Mouse (Mus musculus) CH12.LX (cell line): ENCODE results near the gene Gm12394. TPM values are rescaled to one million over a fixed set of nuclear protein-coding genes. Genes with fewer than 3 reads are reported as not detected.

Source experiments
- DNase-seq: peaks from one replicate; pipeline ENCODE4 v3.0.0-alpha.2; 2013; ENCODE audit errors: extremely low read depth
- H3K27ac ChIP-seq: 2 replicates; pipeline ENCODE4 v1.5.1; 2012; ENCODE audit warnings: low read depth, mild to moderate bottlenecking, control low read depth, moderate library complexity; ENCODE audit not compliant: insufficient read depth
- H3K27me3 ChIP-seq: replicated peaks from 2 replicates; pipeline ENCODE3; 2012; ENCODE audit warnings: inconsistent platforms
- H3K36me3 ChIP-seq, 2 experiments: replicated peaks in 1 of 2; 2 replicates each; pipeline versions ENCODE3 to v1.6.1; 2012; ENCODE audit warnings: inconsistent platforms in 1 of 2, low read length in 1 of 2, mild to moderate bottlenecking in 1 of 2, mixed read lengths in 1 of 2, moderate library complexity in 1 of 2; ENCODE audit not compliant: control insufficient read depth in 1 of 2, insufficient read depth in 1 of 2
- H3K4me1 ChIP-seq, 2 experiments: 2 replicates each; pipeline ENCODE4 v1.6.1; 2012; ENCODE audit warnings: inconsistent platforms in 1 of 2, moderate library complexity in 1 of 2; ENCODE audit not compliant: insufficient read depth in 2 of 2, control insufficient read depth in 1 of 2
- H3K4me2 ChIP-seq: 2 replicates; pipeline ENCODE4 v1.6.1; 2012; ENCODE audit warnings: low read depth, mild to moderate bottlenecking, control low read depth; ENCODE audit not compliant: poor library complexity, insufficient read depth, severe bottlenecking
- H3K4me3 ChIP-seq, 3 experiments: fragments of 150-350 bp in 1 of 3; sonication (generic) in 1 of 3; replicated peaks in 1 of 3; 2 replicates each; pipeline versions ENCODE3 to v1.5.1; 2011 to 2012; ENCODE audit warnings: low read depth in 2 of 3, low read length in 2 of 3, mild to moderate bottlenecking in 2 of 3, moderate library complexity in 2 of 3, control low read depth in 1 of 3, improper control_type of control experiment in 1 of 3, inconsistent platforms in 1 of 3, mixed read lengths in 1 of 3; ENCODE audit not compliant: poor library complexity in 1 of 3
- H3K79me2 ChIP-seq: replicated peaks from 2 replicates; pipeline ENCODE4 v1.6.1; 2012; ENCODE audit warnings: mild to moderate bottlenecking, moderate library complexity; ENCODE audit not compliant: control insufficient read depth, poor library complexity, insufficient read depth, severe bottlenecking; ENCODE audit errors: extremely low read depth
- H3K9ac ChIP-seq: 2 replicates; pipeline ENCODE4 v1.6.1; 2012; ENCODE audit warnings: low read depth, mild to moderate bottlenecking, control low read depth, moderate library complexity; ENCODE audit not compliant: insufficient read depth
- H3K9me3 ChIP-seq: replicated peaks from 2 replicates; pipeline ENCODE3; 2012; ENCODE audit warnings: low read length, inconsistent platforms, mixed read lengths
- BHLHE40 ChIP-seq: IDR thresholded peaks from 2 replicates; pipeline ENCODE4 v1.6.1; 2011; ENCODE audit warnings: mild to moderate bottlenecking, low read depth, low read length, improper control_type of control experiment
- CHD2 ChIP-seq: IDR thresholded peaks from 2 replicates; pipeline ENCODE4 v1.6.1; 2011; ENCODE audit warnings: low read length, improper control_type of control experiment
- CTCF ChIP-seq, 2 experiments: IDR thresholded peaks in 1 of 2; conservative IDR thresholded peaks in 1 of 2; 2 replicates each; pipeline ENCODE4 v1.5.1; 2011 to 2012; ENCODE audit warnings: low read depth in 2 of 2, low read length in 2 of 2, improper control_type of control experiment in 1 of 2, inconsistent platforms in 1 of 2, mild to moderate bottlenecking in 1 of 2, moderate library complexity in 1 of 2
- E2F4 ChIP-seq: IDR thresholded peaks from 2 replicates; pipeline ENCODE4 v1.6.1; 2011; ENCODE audit warnings: low read depth, low read length, improper control_type of control experiment; ENCODE audit not compliant: insufficient replicate concordance
- GABPA ChIP-seq: IDR thresholded peaks from 2 replicates; pipeline ENCODE4 v1.6.1; 2012; ENCODE audit warnings: low read depth, low read length, improper control_type of control experiment, inconsistent platforms; ENCODE audit not compliant: insufficient replicate concordance
- IRF4 ChIP-seq: IDR thresholded peaks from 2 replicates; pipeline ENCODE4 v1.6.1; 2014; ENCODE audit warnings: low read depth, mild to moderate bottlenecking, inconsistent platforms, low read length, improper control_type of control experiment
- JUN ChIP-seq: IDR thresholded peaks from 2 replicates; pipeline ENCODE4 v1.6.1; 2011; ENCODE audit warnings: low read depth, mild to moderate bottlenecking, low read length, improper control_type of control experiment, moderate library complexity; ENCODE audit not compliant: insufficient read depth
- JUND ChIP-seq: conservative IDR thresholded peaks from 2 replicates; pipeline ENCODE4 v1.6.1; 2011; ENCODE audit warnings: low read depth, low read length, improper control_type of control experiment
- KAT2A ChIP-seq: IDR thresholded peaks from 2 replicates; pipeline ENCODE4 v1.6.1; 2012; ENCODE audit warnings: low read length, improper control_type of control experiment, inconsistent platforms; ENCODE audit not compliant: insufficient replicate concordance
- MAFK ChIP-seq: IDR thresholded peaks from 2 replicates; pipeline ENCODE4 v1.6.1; 2011; ENCODE audit warnings: low read length, improper control_type of control experiment; ENCODE audit not compliant: insufficient replicate concordance
- MAX ChIP-seq: IDR thresholded peaks from 2 replicates; pipeline ENCODE4 v1.6.1; 2011; ENCODE audit warnings: low read length, improper control_type of control experiment
- MAZ ChIP-seq: IDR thresholded peaks from 2 replicates; pipeline ENCODE4 v1.6.1; 2012; ENCODE audit warnings: low read depth, mild to moderate bottlenecking, inconsistent platforms, low read length, improper control_type of control experiment, moderate library complexity
- MEF2A ChIP-seq: IDR thresholded peaks from 2 replicates; pipeline ENCODE4 v1.6.1; 2014; ENCODE audit warnings: low read depth, mild to moderate bottlenecking, inconsistent platforms, low read length, improper control_type of control experiment, borderline replicate concordance
- MXI1 ChIP-seq: IDR thresholded peaks from 2 replicates; pipeline ENCODE4 v1.6.1; 2011; ENCODE audit warnings: mild to moderate bottlenecking, low read depth, low read length, improper control_type of control experiment
- MYC ChIP-seq: IDR thresholded peaks from 2 replicates; pipeline ENCODE4 v1.6.1; 2011; ENCODE audit warnings: low read depth, mild to moderate bottlenecking, improper control_type of control experiment, low read length
- RAD21 ChIP-seq: IDR thresholded peaks from 2 replicates; pipeline ENCODE4 v1.6.1; 2011; ENCODE audit warnings: low read depth, mild to moderate bottlenecking, low read length, improper control_type of control experiment, moderate library complexity
- RCOR1 ChIP-seq: conservative IDR thresholded peaks from 2 replicates; pipeline ENCODE4 v1.6.1; 2012; ENCODE audit warnings: low read depth, mild to moderate bottlenecking, inconsistent platforms, low read length, improper control_type of control experiment
- UBTF ChIP-seq: IDR thresholded peaks from 2 replicates; pipeline ENCODE4 v1.6.1; 2012; ENCODE audit warnings: low read depth, mild to moderate bottlenecking, inconsistent platforms, low read length, improper control_type of control experiment, moderate library complexity
- USF1 ChIP-seq: IDR thresholded peaks from 2 replicates; pipeline ENCODE4 v1.6.1; 2014; ENCODE audit warnings: low read depth, mild to moderate bottlenecking, inconsistent platforms, low read length, improper control_type of control experiment
- USF2 ChIP-seq: conservative IDR thresholded peaks from 2 replicates; pipeline ENCODE4 v1.6.1; 2011; ENCODE audit warnings: low read depth, low read length, improper control_type of control experiment
- ZC3H11A ChIP-seq: IDR thresholded peaks from 2 replicates; pipeline ENCODE4 v1.6.1; 2012; ENCODE audit warnings: low read depth, mild to moderate bottlenecking, inconsistent platforms, low read length, improper control_type of control experiment
- ZMIZ1 ChIP-seq: IDR thresholded peaks from 2 replicates; pipeline ENCODE4 v1.6.1; 2012; ENCODE audit warnings: low read depth, mild to moderate bottlenecking, inconsistent platforms, low read length, improper control_type of control experiment
- ZNF384 ChIP-seq: IDR thresholded peaks from 2 replicates; pipeline ENCODE4 v1.6.1; 2012; ENCODE audit warnings: low read depth, low read length, improper control_type of control experiment, inconsistent platforms
- dilution Hi-C: fragments of 300-500 bp; cut with MboI; formaldehyde crosslinking; loops from 2 replicates; pipeline ENCODE4 v1.14.3; 2020; ENCODE audit warnings: low sequenced_read_pairs; ENCODE audit not compliant: extremely low pct_unique_long_range_greater_than_20kb, extremely low pct_ligation_motif_present
- in situ Hi-C: fragments of 300-500 bp; cut with MboI; formaldehyde crosslinking; loops from 3 replicates; pipeline ENCODE4 v1.14.3; 2019; ENCODE audit warnings: low sequenced_read_pairs, low pct_ligation_motif_present, low pct_unique_long_range_greater_than_20kb, mixed read lengths
- polyA plus RNA-seq: library from polyadenylated mRNA; unstranded; fragments of >175 nt; gene quantifications from 2 replicates; pipeline ENCODE4 v1.2.1, GENCODE M21; 2012; ENCODE audit warnings: low read depth; ENCODE audit not compliant: insufficient read length
- total RNA-seq, 2 experiments: library from RNA; depleted of rRNA; stranded (reverse); fragments of 300-350 nt in 1 of 2; fragments of >200 nt in 1 of 2; gene quantifications; 2 replicates each; pipeline ENCODE4 v1.2.3; 2012 to 2014

Gene Gm12394
- total and polyA plus RNA-seq, 3 experiments, result not detected

GRCm38 (mm10) chr4:42879829-42880676 is 23.5 kb upstream of the Gm12394 start:
- Histone ChIP-seq H3K9ac (no peak overlapping the region), H3K4me3 (no peak overlapping the region)
- in situ Hi-C loops, result no loop called here

GRCm38 (mm10) chr4:42877657-42878056 is 21.1 kb upstream of the Gm12394 start:
- no peaks in the 10 kb centered on the region for H3K9me3 ChIP-seq
- H3K4me3 ChIP-seq, result no peak overlapping the region
- DNase-seq, result no peak
- no peak overlapping the region for H3K4me2 ChIP-seq
- no peaks in the 10 kb centered on the region for H3K79me2 ChIP-seq
- H3K27me3 ChIP-seq, result peaks cover 31% of the 10 kb centered on the region
- in situ Hi-C loops, result no loop called here
- no peak overlapping the region for H3K9ac ChIP-seq
- no peaks in the 10 kb centered on the region for H3K36me3 ChIP-seq
- dilution Hi-C loops, result no loop called here
- peaks cover 0 to 6% of the 10 kb centered on the region in 2 experiments; a peak in 1 of 4 replicates for H3K4me1 ChIP-seq
- TF ChIP-seq MAFK (no peak), MXI1 (no peak), MYC (no peak), CHD2 (no peak), JUND (no peak), RCOR1 (no peak), E2F4 (no peak), ZNF384 (no peak), ZC3H11A (no peak)
- no peak overlapping the region for H3K27ac ChIP-seq

More at GRCm38 (mm10) chr4:42879829-42880676, 23.5 kb upstream of the Gm12394 start:
- TF ChIP-seq E2F4 (no peak), RAD21 (no peak), MXI1 (no peak), MYC (no peak), BHLHE40 (no peak), USF1 (no peak), ZC3H11A (no peak), IRF4 (no peak), MAZ (no peak), GABPA (no peak), UBTF (no peak), ZMIZ1 (no peak), CHD2 (no peak), USF2 (no peak), JUND (no peak), CTCF (conservative IDR thresholded peaks at IDR 0.05 in 1 of 2, IDR thresholded peaks at IDR 0.05 in 1 of 2; ENCODE audit: low read depth in 2 of 2, low read length in 2 of 2) (no peak), KAT2A (no peak), JUN (no peak), MEF2A (no peak), MAX (no peak)
- TF ChIP-seq, all 38 proteins: peak for 0
- H3K4me1 ChIP-seq, result peaks cover 0 to 6% of the 10 kb centered on the region in 2 experiments; a peak in 1 of 4 replicates
- peaks cover 27% of the 10 kb centered on the region for H3K27me3 ChIP-seq
- H3K79me2 ChIP-seq, result no peaks in the 10 kb centered on the region
- no peak overlapping the region for H3K4me2 ChIP-seq
- dilution Hi-C loops, result no loop called here
- no peak overlapping the region for H3K27ac ChIP-seq
- no peaks in the 10 kb centered on the region for H3K9me3 ChIP-seq
- DNase-seq, result no peak
- no peaks in the 10 kb centered on the region for H3K36me3 ChIP-seq
